Mouse (Mus musculus) lung, adult 2 months (tissue): ENCODE results near the gene Glrx5. TPM values are rescaled to one million over a fixed set of nuclear protein-coding genes. Genes with fewer than 3 reads are reported as not detected.
A peak's percentile ranks its signal among the peaks of the same experiment; 100 is the strongest.

Experiments
- DNase-seq: peaks from one replicate; pipeline ENCODE4 v3.0.0; 2022
- H3K4me1 ChIP-seq: fragments of 200-500 bp; 2 replicates; pipeline ENCODE4 v1.6.1; 2011; ENCODE audit warnings: low read length; ENCODE audit not compliant: control insufficient read depth, insufficient read depth
- H3K4me3 ChIP-seq: fragments of 200-500 bp; replicated peaks from 2 replicates; pipeline ENCODE3; 2011; ENCODE audit warnings: low read depth, mild to moderate bottlenecking, control low read depth, low read length; ENCODE audit errors: extremely low read depth
- CTCF ChIP-seq: fragments of 200-500 bp; IDR thresholded peaks from 2 replicates; pipeline ENCODE4 v1.5.1; 2011; ENCODE audit warnings: mild to moderate bottlenecking, low read length, control low read depth; ENCODE audit not compliant: insufficient read depth
- POLR2A ChIP-seq: fragments of 200-500 bp; IDR thresholded peaks from 2 replicates; pipeline ENCODE4 v1.6.1; 2011; ENCODE audit warnings: low read depth, mild to moderate bottlenecking, control low read depth, low read length, borderline replicate concordance; ENCODE audit errors: extremely low read depth
- WGBS: fragments of 180-500 bp; shearing (Covaris S2); methylation state at CpG from one replicate; pipeline ENCODE4 v1.1.7; 2018; 5-methylcytosine and 5-hydroxymethylcytosine counted together
- polyA plus RNA-seq: library from polyadenylated mRNA; depleted of rRNA; stranded (reverse); fragments of >200 nt; gene quantifications from 2 replicates; pipeline ENCODE4 v1.2.3, GENCODE M21; 2012

The Glrx5 gene
- polyA plus RNA-seq, 1 experiment: 43.1 TPM

DNA sequence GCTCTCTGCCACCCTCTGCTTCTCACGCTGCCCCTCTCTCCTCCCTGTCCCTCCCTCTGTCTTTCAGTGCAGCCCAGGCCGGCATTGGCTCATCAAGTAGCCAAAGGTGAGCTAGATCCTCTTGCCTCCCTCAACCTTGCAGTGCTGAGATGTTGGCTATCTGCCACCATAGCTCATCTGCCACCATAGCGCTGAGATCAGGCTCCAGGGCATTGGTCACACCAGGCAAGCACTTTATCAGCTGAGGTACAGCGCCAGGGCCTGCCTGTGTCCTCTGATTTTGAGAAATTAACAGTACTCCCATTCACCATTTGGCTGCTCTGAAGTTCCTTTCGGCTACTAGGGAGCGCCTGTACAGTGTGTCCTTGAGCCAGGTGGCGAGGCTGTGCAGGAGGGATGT is 8.5 kb downstream of the Glrx5 start:
- 0 out of 2 replicates have a peak, but pooled peaks cover 2% of the 10 kb centered on the region for H3K4me1 ChIP-seq
- WGBS: 95% methylated on average over 7 of the region's 7 CpGs
- TF ChIP-seq POLR2A (no peak), CTCF (no peak)
- no peak for DNase-seq
- no peak overlapping the region for H3K4me3 ChIP-seq

GRCm38 (mm10) chr12:105043081-105043480 is 10.6 kb downstream of the Glrx5 start:
- WGBS: 82% methylated on average over 5 of the region's 5 CpGs
- no peak for TF ChIP-seq CTCF
- no peak for TF ChIP-seq POLR2A
- no peak for DNase-seq
- Histone ChIP-seq H3K4me1 (0 out of 2 replicates have a peak, but pooled peaks cover 2% of the 10 kb centered on the region), H3K4me3 (no peak overlapping the region)

DNA sequence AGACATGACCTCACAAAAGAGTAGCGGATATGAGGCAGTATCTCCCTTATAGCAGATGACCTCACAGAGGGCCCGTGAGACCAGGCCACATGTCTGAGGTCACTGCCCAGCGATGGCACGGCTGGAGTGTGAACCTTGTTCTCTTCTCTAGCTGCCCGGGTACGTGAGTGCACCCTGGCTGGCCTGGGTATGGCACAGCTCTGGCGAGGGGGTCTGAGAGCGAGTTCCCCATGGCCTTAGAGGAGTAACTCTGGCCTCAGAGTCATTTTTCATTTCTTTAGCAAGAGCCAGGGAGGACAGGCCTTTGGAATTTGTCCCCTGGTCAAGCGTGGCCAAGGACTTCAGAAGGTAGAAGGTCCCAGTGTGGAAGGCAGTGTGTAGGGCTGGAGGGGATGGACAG is 12.3 kb downstream of the Glrx5 start:
- DNase-seq: no peak
- Histone ChIP-seq H3K4me1 (0 out of 2 replicates have a peak, but pooled peaks cover 1% of the 10 kb centered on the region), H3K4me3 (no peak overlapping the region)
- 85% methylated on average over 9 of the region's 9 CpGs for WGBS
- TF ChIP-seq CTCF (no peak), POLR2A (no peak)

DNA sequence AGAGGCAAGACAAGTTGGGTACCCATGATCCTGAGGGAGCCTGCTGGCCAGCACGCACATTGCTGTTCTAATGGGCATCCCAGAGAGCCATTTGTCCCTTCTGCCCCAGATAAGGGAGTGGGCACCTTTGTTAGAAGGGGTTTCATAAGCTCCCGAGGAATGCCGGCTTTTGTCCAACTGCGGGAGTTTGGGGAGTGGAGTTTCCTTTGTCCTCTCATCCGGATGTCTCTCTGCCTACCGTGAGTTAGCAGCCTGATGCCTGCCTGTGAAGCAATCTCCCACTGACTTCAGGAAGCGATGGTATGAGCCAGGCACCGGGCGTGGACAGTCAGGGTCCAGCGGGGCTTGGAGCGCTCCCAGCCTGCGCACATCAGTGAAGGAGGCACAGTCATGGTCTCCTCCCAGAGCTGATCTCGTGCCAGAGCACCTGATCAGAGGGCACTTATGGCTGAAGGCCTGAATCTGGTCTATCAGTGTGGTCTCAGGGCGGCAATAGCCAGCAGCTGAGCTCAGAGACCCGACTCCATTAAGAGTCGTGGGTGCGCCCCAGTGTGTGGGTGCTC is 15.9 kb downstream of the Glrx5 start:
- no peak for DNase-seq

GRCm38 (mm10) chr12:105049813-105050212 is 17.3 kb downstream of the Glrx5 start:
- no peak for DNase-seq
- Histone ChIP-seq H3K4me3 (no peak overlapping the region), H3K4me1 (no peaks in the 10 kb centered on the region)
- TF ChIP-seq POLR2A (no peak), CTCF (no peak)
- WGBS: 79% methylated on average over 12 of the region's 12 CpGs

More for the DNA sequence above, 15.9 kb downstream of the Glrx5 start:
- 58% methylated on average over 17 of the region's 17 CpGs for whole genome bisulfite sequencing
- no peaks in the 10 kb centered on the region for H3K4me1 ChIP-seq
- no peak overlapping the region for H3K4me3 ChIP-seq
- TF ChIP-seq POLR2A (no peak), CTCF (no peak)

GRCm38 (mm10) chr12:105050898-105051297 is 18.4 kb downstream of the Glrx5 start:
- no peak overlapping the region for H3K4me3 ChIP-seq
- H3K4me1 ChIP-seq: no peaks in the 10 kb centered on the region
- TF ChIP-seq CTCF: peak; percentile 73
- no peak for TF ChIP-seq POLR2A
- no peak for DNase-seq
- WGBS: 18% methylated on average over 4 of the region's 4 CpGs

DNA sequence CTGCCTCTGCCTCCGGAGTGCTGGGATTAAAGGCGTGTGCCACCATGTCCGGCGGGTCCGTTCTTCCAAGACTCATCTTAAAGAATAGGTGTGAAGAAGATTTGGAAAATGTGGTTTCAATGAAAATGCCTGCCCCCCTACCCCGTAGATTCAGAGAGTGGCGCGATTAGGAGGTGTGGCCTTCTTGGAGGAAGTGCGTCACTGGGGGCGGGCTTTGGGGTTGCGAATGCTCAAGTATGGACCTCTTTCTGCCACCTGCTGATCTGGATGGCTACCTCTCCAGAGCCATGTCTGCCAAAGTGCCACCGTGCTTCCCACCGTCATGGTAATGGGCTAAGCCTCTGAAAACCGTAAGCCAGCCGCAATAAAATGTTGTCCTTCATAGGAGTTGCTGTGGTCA is 21.6 kb downstream of the Glrx5 start:
- no peak overlapping the region for H3K4me3 ChIP-seq
- no peaks in the 10 kb centered on the region for H3K4me1 ChIP-seq
- no peak for DNase-seq
- no peak for TF ChIP-seq POLR2A
- TF ChIP-seq CTCF: no peak
- 91% methylated on average over 15 of the region's 15 CpGs for WGBS

DNA sequence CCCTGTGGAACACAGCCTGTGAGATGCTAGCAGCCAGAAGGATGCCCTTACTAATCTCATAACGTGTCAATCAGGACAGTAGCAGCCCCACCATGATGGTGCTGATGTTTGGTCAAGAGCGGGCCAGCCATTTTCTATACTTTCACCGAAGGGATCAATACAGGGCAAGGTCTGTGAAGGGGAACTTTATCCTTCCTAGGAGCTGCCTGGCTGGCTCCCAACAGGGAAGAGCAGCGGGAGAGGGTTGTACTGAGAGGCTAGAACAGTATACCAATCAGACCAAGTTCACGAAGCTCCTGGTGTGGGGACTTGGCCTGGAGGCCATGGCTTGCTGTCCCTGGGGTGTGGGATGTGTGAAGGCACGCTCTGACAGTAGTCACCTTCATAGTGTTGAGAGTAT is 22.8 kb downstream of the Glrx5 start:
- no peak overlapping the region for H3K4me3 ChIP-seq

DNA sequence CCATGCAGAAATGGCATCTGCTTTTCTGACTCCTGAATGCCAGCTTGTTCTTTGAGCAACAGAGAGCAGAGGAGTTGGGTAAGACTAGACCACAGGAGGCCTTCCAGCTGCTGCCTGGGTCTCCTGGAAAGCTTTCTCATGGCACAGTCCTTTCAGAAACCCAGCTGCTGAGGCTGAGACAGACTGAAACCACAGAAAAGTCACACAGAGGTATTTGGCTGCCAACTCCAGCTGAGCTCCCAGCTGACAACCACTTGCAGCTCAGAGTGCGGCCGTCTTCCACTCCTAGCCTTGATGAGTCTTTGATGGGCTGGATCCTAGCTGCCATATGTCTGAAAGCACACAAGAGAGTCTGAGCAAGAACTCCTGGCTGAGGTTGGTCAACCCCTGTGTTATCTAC is 27.5 kb downstream of the Glrx5 start:
- Histone ChIP-seq H3K4me3 (no peak overlapping the region), H3K4me1 (no peaks in the 10 kb centered on the region)
- no peak for DNase-seq
- WGBS: 72% methylated on average over 2 of the region's 2 CpGs
- TF ChIP-seq CTCF: no peak
- TF ChIP-seq POLR2A: no peak

More for the DNA sequence above, 22.8 kb downstream of the Glrx5 start:
- no peak for TF ChIP-seq POLR2A
- TF ChIP-seq CTCF: no peak
- H3K4me1 ChIP-seq: no peaks in the 10 kb centered on the region
- no peak for DNase-seq
- 82% methylated on average over 6 of the region's 6 CpGs for WGBS
